Mouse (Mus musculus) limb, embryonic 12.5 days (tissue): ENCODE measurements around the gene Clns1a. TPM values are rescaled to one million over a fixed set of nuclear protein-coding genes. Genes with fewer than 3 reads are reported as not detected.

Experiments used
- ATAC-seq: fragments of 200-750 bp; cut with Nextera tagmentation; 2 replicates; pipeline ENCODE4 v1.8.0; 2017; ENCODE audit warnings: low read depth, moderate TSS enrichment; ENCODE audit not compliant: insufficient number of reproducible peaks, insufficient read depth, low FRiP score, low TSS enrichment
- H3K27ac ChIP-seq: fragments of 300-500 bp; sonication (generic); 2 replicates; pipeline ENCODE4 v1.5.1; 2016; ENCODE audit warnings: mild to moderate bottlenecking, moderate library complexity
- H3K27me3 ChIP-seq: fragments of 300-500 bp; sonication (generic); 2 replicates; pipeline ENCODE4 v1.6.1; 2016; ENCODE audit warnings: mild to moderate bottlenecking, moderate library complexity
- H3K36me3 ChIP-seq: fragments of 300-500 bp; sonication (generic); 2 replicates; pipeline ENCODE4 v1.6.1; 2016; ENCODE audit warnings: mild to moderate bottlenecking, moderate library complexity
- H3K4me1 ChIP-seq: fragments of 300-500 bp; sonication (generic); replicated peaks from 2 replicates; pipeline ENCODE4 v1.6.1; 2016
- H3K4me2 ChIP-seq: fragments of 300-500 bp; sonication (generic); 2 replicates; pipeline ENCODE4 v1.6.1; 2016; ENCODE audit warnings: mild to moderate bottlenecking, moderate library complexity
- H3K4me3 ChIP-seq: fragments of 300-500 bp; sonication (generic); replicated peaks from 2 replicates; pipeline ENCODE4 v1.5.1; 2016; ENCODE audit warnings: mild to moderate bottlenecking
- H3K9ac ChIP-seq: fragments of 300-500 bp; sonication (generic); replicated peaks from 2 replicates; pipeline ENCODE4 v1.6.1; 2016; ENCODE audit warnings: mild to moderate bottlenecking, moderate library complexity
- H3K9me3 ChIP-seq: fragments of 300-500 bp; sonication (generic); 2 replicates; pipeline ENCODE4 v1.6.1; 2016; ENCODE audit warnings: mild to moderate bottlenecking, moderate library complexity
- WGBS: fragments of 180-500 bp; shearing (Covaris S2); methylation state at CpG from one replicate; pipeline ENCODE4 v1.1.7; 2016; 5-methylcytosine and 5-hydroxymethylcytosine counted together
- polyA plus RNA-seq: library from polyadenylated mRNA; unstranded; fragments of >200 nt; fragmentation: Nextera tagmentation; extraction: Ambion mirVana; gene quantifications from 2 replicates; pipeline ENCODE4 v1.2.1, GENCODE M21; 2016

Gene Clns1a
- polyA plus RNA-seq, 1 experiment from 2014 or later: 240 TPM

GRCm38 (mm10) chr7:97747176-97747707 lies 50.8 kb downstream of the Clns1a start:
- H3K9ac ChIP-seq: no peak overlapping the region
- H3K27me3 ChIP-seq: no peaks in the 10 kb centered on the region
- no peaks in the 10 kb centered on the region for H3K36me3 ChIP-seq
- no peak overlapping the region for H3K4me3 ChIP-seq
- 83% methylated on average over 4 of the region's 4 CpGs for WGBS
- H3K27ac ChIP-seq: no peak overlapping the region
- no peak for ATAC-seq
- H3K9me3 ChIP-seq: no peaks in the 10 kb centered on the region
- peaks cover 9% of the 10 kb centered on the region; the same call in 1 of the 2 replicates for H3K4me1 ChIP-seq
- no peak overlapping the region for H3K4me2 ChIP-seq

- no peaks in the 10 kb centered on the region for H3K36me3 ChIP-seq
- ATAC-seq: peak; percentile 70
- no peaks in the 10 kb centered on the region for H3K9me3 ChIP-seq
- peak overlapping the region; percentile 35 for H3K4me2 ChIP-seq
- no peaks in the 10 kb centered on the region for H3K27me3 ChIP-seq
- no peak overlapping the region; the same call in 1 of the 2 replicates for H3K9ac ChIP-seq
- WGBS: 25% methylated on average over 28 of the region's 28 CpGs
- no peak overlapping the region for H3K4me3 ChIP-seq
- no peak overlapping the region for H3K27ac ChIP-seq
- H3K4me1 ChIP-seq: peaks cover 9% of the 10 kb centered on the region; the same call in 1 of the 2 replicates
These were observed 51.5 kb downstream of the Clns1a start for GRCm38 (mm10) chr7:97747787-97748497.

GRCm38 (mm10) chr7:97748527-97749206 lies 52.2 kb downstream of the Clns1a start:
- no peak overlapping the region for H3K27ac ChIP-seq
- no peaks in the 10 kb centered on the region for H3K36me3 ChIP-seq
- H3K4me2 ChIP-seq: peak overlapping the region; percentile 35
- no peak overlapping the region for H3K4me3 ChIP-seq
- ATAC-seq: peak; percentile 13; the same call in 1 of the 2 replicates
- no peaks in the 10 kb centered on the region for H3K9me3 ChIP-seq
- peaks cover 9% of the 10 kb centered on the region; the same call in 1 of the 2 replicates for H3K4me1 ChIP-seq
- 70% methylated on average over 10 of the region's 10 CpGs for WGBS
- H3K27me3 ChIP-seq: no peaks in the 10 kb centered on the region
- no peak overlapping the region for H3K9ac ChIP-seq

- Histone ChIP-seq H3K27me3 (no peaks in the 10 kb centered on the region), H3K27ac (no peak overlapping the region), H3K9ac (no peak overlapping the region), H3K4me3 (no peak overlapping the region), H3K36me3 (no peaks in the 10 kb centered on the region), H3K9me3 (no peaks in the 10 kb centered on the region), H3K4me1 (peaks cover 9% of the 10 kb centered on the region; the same call in 1 of the 2 replicates), H3K4me2 (peak overlapping the region; percentile 35; the same call in 1 of the 2 replicates)
- WGBS: 42% methylated on average over 19 of the region's 19 CpGs
- no peak for ATAC-seq
These were observed 53.1 kb downstream of the Clns1a start for GRCm38 (mm10) chr7:97749207-97750190.

- no peaks in the 10 kb centered on the region for H3K27me3 ChIP-seq
- no peak overlapping the region for H3K4me2 ChIP-seq
- no peaks in the 10 kb centered on the region for H3K9me3 ChIP-seq
- H3K4me3 ChIP-seq: no peak overlapping the region
- ATAC-seq: no peak
- H3K9ac ChIP-seq: no peak overlapping the region
- 67% methylated on average over 18 of the region's 18 CpGs for WGBS
- peaks cover 4% of the 10 kb centered on the region; the same call in 1 of the 2 replicates for H3K4me1 ChIP-seq
- no peaks in the 10 kb centered on the region for H3K36me3 ChIP-seq
- H3K27ac ChIP-seq: no peak overlapping the region
These were observed 60.8 kb downstream of the Clns1a start for GRCm38 (mm10) chr7:97756967-97757881.

- no peak overlapping the region for H3K4me3 ChIP-seq
- H3K9me3 ChIP-seq: no peaks in the 10 kb centered on the region
- H3K27ac ChIP-seq: no peak overlapping the region
- H3K27me3 ChIP-seq: no peaks in the 10 kb centered on the region
- H3K4me1 ChIP-seq: no peaks in the 10 kb centered on the region
- no peak overlapping the region for H3K4me2 ChIP-seq
- no peaks in the 10 kb centered on the region for H3K36me3 ChIP-seq
- no peak for ATAC-seq
- H3K9ac ChIP-seq: no peak overlapping the region
- 76% methylated on average over 11 of the region's 11 CpGs for WGBS
These were observed 68.2 kb downstream of the Clns1a start for GRCm38 (mm10) chr7:97764591-97764990.

- H3K9me3 ChIP-seq: no peaks in the 10 kb centered on the region
- H3K9ac ChIP-seq: no peak overlapping the region
- H3K4me1 ChIP-seq: no peaks in the 10 kb centered on the region
- 90% methylated on average over 21 of the region's 21 CpGs for WGBS
- no peak overlapping the region for H3K4me3 ChIP-seq
- ATAC-seq: no peak
- H3K4me2 ChIP-seq: no peak overlapping the region
- H3K27ac ChIP-seq: no peak overlapping the region
- no peaks in the 10 kb centered on the region for H3K27me3 ChIP-seq
- no peaks in the 10 kb centered on the region for H3K36me3 ChIP-seq
These were observed 68.9 kb downstream of the Clns1a start for GRCm38 (mm10) chr7:97765181-97765962.

- ATAC-seq: no peak
- WGBS: 71% methylated on average over 5 of the region's 5 CpGs
These were observed 69.5 kb downstream of the Clns1a start for GRCm38 (mm10) chr7:97765963-97766347.

GRCm38 (mm10) chr7:97766406-97767166 lies 70.2 kb downstream of the Clns1a start:
- no peaks in the 10 kb centered on the region for H3K36me3 ChIP-seq
- H3K27me3 ChIP-seq: no peaks in the 10 kb centered on the region

More at GRCm38 (mm10) chr7:97765963-97766347, 69.5 kb downstream of the Clns1a start:
- Histone ChIP-seq H3K27ac (no peak overlapping the region), H3K4me1 (no peaks in the 10 kb centered on the region), H3K4me2 (no peak overlapping the region), H3K9me3 (no peaks in the 10 kb centered on the region), H3K36me3 (no peaks in the 10 kb centered on the region), H3K9ac (no peak overlapping the region), H3K4me3 (no peak overlapping the region), H3K27me3 (no peaks in the 10 kb centered on the region)

More at GRCm38 (mm10) chr7:97766406-97767166, 70.2 kb downstream of the Clns1a start:
- Histone ChIP-seq H3K4me1 (no peaks in the 10 kb centered on the region), H3K27ac (no peak overlapping the region), H3K9ac (no peak overlapping the region), H3K9me3 (no peaks in the 10 kb centered on the region), H3K4me2 (no peak overlapping the region), H3K4me3 (no peak overlapping the region)
- WGBS: 75% methylated on average over 9 of the region's 9 CpGs
- no peak for ATAC-seq
